Mouse (Mus musculus) embryo, embryonic 11 days (tissue): ENCODE results near the gene Fbxo34.
A peak's percentile ranks its signal among the peaks of the same experiment; 100 is the strongest.
"Not testable (repeated sequence)": the region's sequence is repeated elsewhere in the genome, so short reads cannot be mapped to it uniquely, and the experiment has no call there.

Experiments used
- DNase-seq: peaks from one replicate; pipeline ENCODE4 v3.0.0-alpha.2; 2015

The Fbxo34 gene

DNA sequence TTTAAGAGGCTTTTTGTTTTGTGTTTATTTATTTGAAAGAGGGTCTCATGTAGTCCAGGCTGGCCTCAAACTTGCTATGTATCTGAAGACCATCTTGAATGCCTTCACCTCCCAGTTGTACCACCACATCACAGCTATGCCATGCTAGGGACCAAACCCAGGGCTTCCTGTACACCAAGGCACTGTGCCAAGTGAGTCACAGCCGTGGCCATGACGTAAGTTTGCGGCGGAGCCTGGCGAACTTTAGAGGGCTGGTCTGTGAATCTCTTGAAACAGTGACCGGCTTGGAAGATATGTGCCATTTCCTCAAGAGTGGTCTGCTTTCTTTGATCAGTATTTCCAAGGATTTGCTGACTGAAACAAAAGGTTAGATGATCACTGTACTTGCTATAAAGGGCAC, 68.4 kb downstream of the Fbxo34 start:
- DNase-seq = no peak

GRCm38 (mm10) chr14:47520751-47521449, 70.7 kb downstream of the Fbxo34 start:
- DNase-seq = no peak

GRCm38 (mm10) chr14:47521609-47522008, 71.4 kb downstream of the Fbxo34 start:
- DNase-seq = no peak

GRCm38 (mm10) chr14:47522301-47522700, 72.1 kb downstream of the Fbxo34 start:
- no peak for DNase-seq

GRCm38 (mm10) chr14:47525374-47525773, 75.2 kb downstream of the Fbxo34 start:
- DNase-seq = no peak

DNA sequence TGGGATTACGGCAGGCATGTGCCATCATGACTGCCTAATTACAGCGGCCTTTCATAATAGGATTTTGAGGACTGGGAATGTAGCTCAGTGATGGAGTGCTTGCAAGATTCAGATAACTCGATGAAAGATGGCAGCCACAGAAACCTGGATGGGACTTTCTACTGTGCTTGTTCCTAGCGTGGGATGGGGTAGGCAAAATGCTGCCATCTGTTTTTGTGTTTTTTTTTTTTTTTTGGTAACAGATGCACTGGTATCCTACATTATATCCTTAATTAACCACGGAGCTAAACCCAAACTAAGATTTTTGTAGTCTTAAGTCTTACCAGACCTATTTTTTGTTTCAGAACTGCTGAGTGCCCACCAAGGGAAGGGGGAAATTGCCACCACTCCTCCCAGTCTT, 75.6 kb downstream of the Fbxo34 start:
- no peak for DNase-seq

- no peak for DNase-seq
Measured at GRCm38 (mm10) chr14:47527833-47528232, 77.6 kb downstream of the Fbxo34 start.

- DNase-seq = no peak
Measured at GRCm38 (mm10) chr14:47528293-47528692, 78.1 kb downstream of the Fbxo34 start.

DNA sequence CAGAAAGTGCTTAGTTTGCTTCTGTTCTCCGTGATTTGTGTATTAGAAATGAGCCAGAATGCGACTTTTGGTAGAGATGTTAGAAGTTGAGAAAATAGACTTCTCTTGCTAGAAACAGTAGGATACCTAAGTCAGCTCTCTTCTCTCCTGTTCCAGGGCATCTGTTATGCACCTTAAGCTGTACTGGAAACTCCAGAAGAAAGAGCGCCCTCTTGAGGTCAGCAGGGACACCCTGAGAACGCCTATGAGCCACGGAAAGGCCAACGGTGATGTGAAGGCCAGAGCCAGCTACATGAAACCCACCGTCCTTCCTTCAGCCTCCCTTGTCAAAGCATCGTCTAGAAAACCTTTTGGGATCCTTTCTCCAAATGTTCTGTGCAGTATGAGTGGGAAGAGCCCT, 78.8 kb downstream of the Fbxo34 start:
- peak; percentile 85 for DNase-seq

DNA sequence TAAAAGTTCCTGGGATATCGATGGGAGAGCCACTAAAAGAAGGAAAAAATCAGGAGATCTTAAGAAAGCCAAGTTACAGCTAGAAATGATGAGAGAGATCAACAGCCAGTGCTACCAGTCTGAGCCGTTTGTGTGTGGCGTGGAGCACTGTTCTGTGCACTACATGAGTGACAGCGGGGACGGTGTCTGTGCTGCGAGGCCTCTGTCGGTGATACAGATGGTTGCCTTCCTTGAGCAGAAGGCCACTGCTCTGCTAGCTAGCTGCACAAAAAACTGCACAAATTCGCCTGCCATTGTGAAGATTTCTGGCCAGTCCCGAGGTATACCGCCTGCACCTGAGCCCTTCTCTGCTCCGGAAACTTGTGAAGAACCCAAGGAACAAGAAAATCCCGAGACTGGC, 79.4 kb downstream of the Fbxo34 start:
- DNase-seq = not testable (repeated sequence)

DNA sequence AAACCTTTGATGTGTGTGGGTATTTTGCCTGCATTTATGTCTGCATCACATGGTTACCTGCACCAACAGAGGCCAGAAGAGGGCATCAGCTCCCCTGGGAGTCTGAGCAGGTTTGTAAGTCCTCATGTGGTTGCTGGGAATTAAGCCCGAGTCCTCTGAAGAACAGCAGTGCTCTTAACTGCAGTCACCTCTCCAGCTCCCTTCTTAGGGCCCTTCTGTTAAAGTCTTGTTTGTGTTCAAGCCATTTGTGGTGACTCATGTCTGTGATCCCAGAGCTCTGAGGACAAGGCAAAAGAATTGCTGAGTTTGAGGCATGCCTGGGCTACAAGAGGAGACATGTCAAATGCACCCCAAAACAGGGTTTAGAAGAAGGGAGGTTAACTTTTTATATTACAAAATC, 82.3 kb downstream of the Fbxo34 start:
- DNase-seq = no peak

DNA sequence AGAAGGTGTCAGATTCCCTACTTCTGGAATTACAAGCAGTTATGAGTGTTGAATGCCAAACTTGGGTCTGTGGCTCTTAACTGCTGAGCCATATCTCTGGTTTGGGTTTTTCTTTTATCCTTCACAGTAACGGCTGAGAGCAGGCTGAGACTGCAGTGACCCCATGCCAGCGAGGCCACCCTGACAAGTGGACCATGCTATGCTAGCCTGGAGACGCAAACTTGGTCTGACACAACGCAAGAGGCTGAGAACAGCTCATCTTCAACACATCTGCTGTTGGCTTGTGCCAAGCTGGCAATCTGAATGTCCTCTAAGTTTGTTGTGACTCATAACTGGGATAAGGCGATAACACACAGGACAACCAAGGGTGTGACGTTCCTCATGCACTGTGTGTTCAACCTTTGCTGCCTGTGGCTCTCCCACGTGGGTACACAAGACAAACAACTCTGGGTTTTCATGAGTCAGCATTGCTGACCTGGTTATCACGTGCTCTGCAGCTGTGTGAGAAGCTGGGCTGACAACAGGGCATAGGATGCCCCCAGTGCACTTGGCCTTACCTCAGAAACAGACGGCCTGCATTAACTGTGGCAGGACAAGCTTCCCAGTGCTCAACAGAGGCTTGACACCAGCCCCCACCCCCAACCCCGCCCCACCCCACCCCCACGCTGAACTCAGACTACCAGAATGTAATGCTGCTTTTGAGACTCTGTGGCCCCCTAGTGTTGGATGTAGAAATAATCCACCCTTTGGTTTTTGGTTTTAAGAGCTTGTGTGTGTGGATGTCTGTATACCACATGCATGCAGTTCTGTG, 83.3 kb downstream of the Fbxo34 start:
- peak; percentile 74 for DNase-seq

GRCm38 (mm10) chr14:47534176-47534525, 83.9 kb downstream of the Fbxo34 start:
- DNase-seq = no peak

GRCm38 (mm10) chr14:47535096-47535495, 84.9 kb downstream of the Fbxo34 start:
- DNase-seq = no peak

- no peak for DNase-seq
Measured at GRCm38 (mm10) chr14:47541325-47541948, 91.2 kb downstream of the Fbxo34 start.

GRCm38 (mm10) chr14:47542283-47542682, 92.1 kb downstream of the Fbxo34 start:
- DNase-seq = no peak

DNA sequence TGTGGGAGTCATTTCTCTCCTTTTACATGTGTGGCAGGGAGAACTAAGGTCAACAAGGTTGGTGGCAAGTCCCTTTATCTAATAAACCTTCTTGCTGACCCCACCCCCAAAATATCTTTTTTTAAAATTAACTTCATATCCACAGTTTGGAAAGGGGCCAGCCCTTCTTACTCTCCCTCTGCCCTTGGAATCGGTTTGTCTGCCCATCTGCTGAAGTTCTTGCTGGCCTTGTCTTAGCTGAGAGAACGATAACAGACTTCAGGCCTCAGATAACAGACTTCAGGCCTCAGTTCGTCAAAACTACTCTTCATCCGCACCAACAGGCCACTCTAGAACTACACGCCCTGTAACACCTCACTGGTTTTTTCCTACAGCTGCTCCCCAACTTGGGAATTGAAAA, 94.1 kb downstream of the Fbxo34 start:
- no peak for DNase-seq

- no peak for DNase-seq
Measured at GRCm38 (mm10) chr14:47544877-47545276, 94.7 kb downstream of the Fbxo34 start.

GRCm38 (mm10) chr14:47551668-47552067, 101.4 kb downstream of the Fbxo34 start:
- DNase-seq = no peak

DNA sequence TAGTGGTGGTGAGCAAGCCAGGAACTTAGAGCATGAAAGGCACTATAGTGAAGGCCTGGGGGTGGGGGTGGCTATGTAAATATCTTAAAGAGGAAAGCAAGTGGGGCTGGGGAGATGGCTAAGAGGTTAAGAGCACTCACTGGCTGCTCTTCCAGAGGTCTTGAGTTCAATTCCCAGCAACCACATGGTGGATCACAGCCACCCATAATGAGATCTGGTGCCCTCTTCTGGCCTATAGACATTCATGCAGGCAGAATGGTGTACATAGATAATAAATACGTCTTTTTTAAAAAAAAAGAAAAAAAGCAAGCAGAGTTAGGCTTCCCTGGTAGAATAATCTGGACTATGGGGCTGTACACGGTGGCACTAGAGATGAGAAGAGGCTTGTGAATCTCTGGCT, 103.2 kb downstream of the Fbxo34 start:
- no peak for DNase-seq

DNA sequence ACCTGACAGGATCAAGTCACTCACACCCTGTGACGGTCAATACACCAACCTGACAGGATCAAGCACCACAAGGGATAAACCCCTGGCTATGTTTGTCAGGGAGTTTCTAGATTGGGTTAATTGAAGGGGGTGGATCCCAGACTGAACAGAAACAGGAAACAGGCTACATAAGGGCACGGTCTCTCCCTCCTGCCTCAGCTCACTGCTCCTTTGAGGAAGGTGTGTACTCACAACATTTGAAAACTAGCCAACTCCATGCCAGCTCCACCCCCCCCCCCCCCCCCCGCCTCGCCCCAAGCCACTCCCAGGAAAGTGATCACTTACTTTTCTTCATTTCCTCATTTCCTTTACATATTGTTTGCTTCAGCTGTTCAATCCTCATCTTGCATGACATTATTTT, 104.0 kb downstream of the Fbxo34 start:
- no peak for DNase-seq

GRCm38 (mm10) chr14:47555225-47555624, 105.0 kb downstream of the Fbxo34 start:
- no peak for DNase-seq

DNA sequence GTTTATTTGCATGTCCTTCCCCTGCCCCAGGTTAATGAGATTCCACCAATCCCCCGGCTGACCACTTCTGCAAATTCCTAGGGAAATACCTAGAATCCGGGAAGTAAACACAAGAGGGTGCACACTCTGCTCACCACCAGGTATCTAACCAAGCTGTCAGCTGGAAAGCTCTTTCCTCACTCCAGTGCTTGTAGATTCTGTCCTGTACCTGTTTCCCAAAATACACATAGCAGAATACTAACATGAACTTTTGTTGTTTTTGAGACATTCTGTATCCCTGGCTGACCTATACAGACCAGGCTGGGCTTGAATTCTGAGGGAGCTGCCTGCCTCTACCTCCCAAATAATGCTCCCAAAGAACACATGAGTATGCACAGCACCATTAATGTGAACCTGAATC, 110.5 kb downstream of the Fbxo34 start:
- no peak for DNase-seq

DNA sequence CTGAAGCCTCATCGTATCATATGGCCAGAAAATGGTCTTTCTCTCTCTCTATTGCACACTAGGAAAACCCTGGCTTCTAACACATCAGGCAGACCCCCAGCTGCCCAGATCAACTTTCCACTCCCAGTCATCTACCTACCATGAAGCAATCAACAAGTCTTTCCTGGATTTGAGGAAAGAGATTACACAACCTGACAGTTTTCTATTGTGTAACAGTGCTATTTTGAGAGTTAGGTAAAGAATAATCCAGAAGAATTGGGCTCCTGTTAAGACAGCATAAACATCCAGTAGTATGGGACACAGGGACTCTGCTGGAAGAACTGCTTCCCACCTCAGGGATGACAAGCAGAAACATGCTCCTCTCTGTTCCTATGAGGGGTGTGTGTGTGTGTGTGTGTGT, 112.3 kb downstream of the Fbxo34 start:
- no peak for DNase-seq
